Mouse (Mus musculus) embryo, embryonic 10 days (tissue): ENCODE measurements around the gene Lmod1.

Source experiments
- DNase-seq: peaks from one replicate; pipeline ENCODE4 v3.0.0-alpha.2; 2015; ENCODE audit warnings: low spot score

The Lmod1 gene

GRCm38 (mm10) chr1:135324571-135324970 is at the start of gene Lmod1:
Gene Lmod1, plus strand, starts transcription at chr1:135324807.
- DNase-seq = peak; percentile 90

GRCm38 (mm10) chr1:135280646-135281045 is 44.0 kb upstream of the Lmod1 start:
- no peak for DNase-seq

- no peak for DNase-seq
Observed at GRCm38 (mm10) chr1:135281841-135282240, 42.8 kb upstream of the Lmod1 start.

GRCm38 (mm10) chr1:135282536-135283286 is 41.9 kb upstream of the Lmod1 start:
- DNase-seq = peak; percentile 6

GRCm38 (mm10) chr1:135283287-135283825 is 41.3 kb upstream of the Lmod1 start:
- DNase-seq = peak; percentile 75

- peak; percentile 86 for DNase-seq
Observed at GRCm38 (mm10) chr1:135283826-135284291, 40.7 kb upstream of the Lmod1 start, which contains the start of gene Rnpep. Gene Rnpep, minus strand, starts transcription at chr1:135284084.

GRCm38 (mm10) chr1:135286311-135286710 is 38.3 kb upstream of the Lmod1 start:
- DNase-seq = no peak

GRCm38 (mm10) chr1:135290908-135291307 is 33.7 kb upstream of the Lmod1 start:
- DNase-seq = no peak

- no peak for DNase-seq
Observed at GRCm38 (mm10) chr1:135311356-135311755, 13.3 kb upstream of the Lmod1 start.

- no peak for DNase-seq
Observed at GRCm38 (mm10) chr1:135312201-135312600, 12.4 kb upstream of the Lmod1 start.

- peak; percentile 98 for DNase-seq
Observed at GRCm38 (mm10) chr1:135313284-135314031, 11.1 kb upstream of the Lmod1 start, which contains the start of gene Timm17a. Gene Timm17a, minus strand, starts transcription at chr1:135313778.

GRCm38 (mm10) chr1:135323367-135323901 is 1.2 kb upstream of the Lmod1 start:
- no peak for DNase-seq

GRCm38 (mm10) chr1:135325934-135326333 is 1.3 kb downstream of the Lmod1 start:
- no peak for DNase-seq

GRCm38 (mm10) chr1:135328368-135328767 is 3.8 kb downstream of the Lmod1 start:
- DNase-seq = no peak

- no peak for DNase-seq
Observed at GRCm38 (mm10) chr1:135330578-135330977, 6.0 kb downstream of the Lmod1 start.

- no peak for DNase-seq
Observed at GRCm38 (mm10) chr1:135341947-135342346, 17.3 kb downstream of the Lmod1 start.

GRCm38 (mm10) chr1:135344026-135344425 is 19.4 kb downstream of the Lmod1 start:
- no peak for DNase-seq

GRCm38 (mm10) chr1:135346891-135347290 is 22.3 kb downstream of the Lmod1 start:
- no peak for DNase-seq

GRCm38 (mm10) chr1:135347498-135348169 is 23.0 kb downstream of the Lmod1 start:
- no peak for DNase-seq

GRCm38 (mm10) chr1:135351953-135352352 is 27.3 kb downstream of the Lmod1 start:
- DNase-seq = no peak

GRCm38 (mm10) chr1:135359071-135359470 is 34.5 kb downstream of the Lmod1 start:
- no peak for DNase-seq

GRCm38 (mm10) chr1:135361491-135361890 is 36.9 kb downstream of the Lmod1 start:
- DNase-seq = no peak
